Mouse (Mus musculus) kidney, postnatal 36 days (tissue): ENCODE data around the gene Dock7.

Experiments used
- DNase-seq, 2 experiments: peaks; one replicate each; pipeline ENCODE4 v3.0.0; 2021 to 2022; ENCODE audit warnings: mixed read lengths in 2 of 2

The Dock7 gene

GRCm38 (mm10) chr4:99121123-99121755 is 524 bp upstream of the Dock7 start:
- no peak for DNase-seq

GRCm38 (mm10) chr4:99119051-99119450 is 1.7 kb downstream of the Dock7 start:
- no peak for DNase-seq

DNA sequence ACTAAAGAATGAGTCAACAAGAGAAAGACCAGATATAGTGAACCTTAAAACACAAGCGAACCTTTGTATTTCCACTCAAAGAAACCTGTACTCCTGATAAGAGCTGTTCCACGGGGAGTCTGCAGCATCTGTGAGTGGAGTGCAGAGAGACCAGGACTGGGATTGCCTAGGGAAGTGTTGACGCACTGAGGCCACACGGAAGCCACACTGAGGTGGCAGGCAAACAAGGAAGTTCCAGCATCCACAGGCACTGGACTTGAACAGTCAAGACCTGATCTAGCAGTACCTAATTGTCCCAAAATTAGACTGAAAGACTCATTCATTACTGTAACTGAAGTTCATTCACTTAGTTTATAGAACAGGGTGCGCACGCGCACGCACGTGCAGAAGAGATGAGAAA is 4.9 kb downstream of the Dock7 start:
- no peak for DNase-seq

DNA sequence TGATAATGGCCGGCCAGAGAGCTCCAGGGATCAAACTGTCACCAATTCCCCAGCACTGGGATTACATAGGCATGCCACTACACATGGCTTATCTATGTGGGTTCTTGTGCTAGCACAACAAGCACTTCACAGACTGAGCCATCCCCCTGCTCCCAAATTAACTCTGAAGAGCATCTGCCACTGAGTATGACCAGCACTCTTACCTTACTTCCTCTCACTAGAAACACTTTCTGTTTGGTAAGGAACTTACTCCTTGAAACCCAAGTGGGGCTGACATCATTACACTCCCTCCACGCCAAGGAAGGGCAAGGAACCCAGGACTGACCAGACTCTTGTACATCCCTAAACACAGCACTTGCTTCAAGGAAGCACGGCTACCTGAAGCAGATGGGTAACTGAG is 9.0 kb downstream of the Dock7 start:
- DNase-seq, result no peak

DNA sequence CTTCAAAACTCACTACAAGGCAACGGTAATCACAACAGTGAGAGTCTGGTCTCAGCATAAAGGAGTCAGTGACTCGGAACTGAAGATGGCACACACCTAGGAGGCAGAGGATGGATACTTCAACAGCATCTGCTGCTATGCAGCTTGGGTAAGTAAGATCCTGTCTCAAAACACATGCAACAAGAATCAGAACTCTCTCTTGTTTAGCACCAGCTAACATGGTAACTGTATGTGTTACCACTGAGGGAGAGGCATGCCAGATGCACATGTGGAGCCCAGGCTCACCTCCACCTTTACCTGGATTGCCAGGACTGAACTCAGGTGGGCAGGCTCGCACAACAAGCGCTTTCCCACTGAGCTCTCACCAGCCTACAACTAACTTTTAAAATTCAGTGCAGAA is 11.9 kb downstream of the Dock7 start:
- DNase-seq, result no peak

DNA sequence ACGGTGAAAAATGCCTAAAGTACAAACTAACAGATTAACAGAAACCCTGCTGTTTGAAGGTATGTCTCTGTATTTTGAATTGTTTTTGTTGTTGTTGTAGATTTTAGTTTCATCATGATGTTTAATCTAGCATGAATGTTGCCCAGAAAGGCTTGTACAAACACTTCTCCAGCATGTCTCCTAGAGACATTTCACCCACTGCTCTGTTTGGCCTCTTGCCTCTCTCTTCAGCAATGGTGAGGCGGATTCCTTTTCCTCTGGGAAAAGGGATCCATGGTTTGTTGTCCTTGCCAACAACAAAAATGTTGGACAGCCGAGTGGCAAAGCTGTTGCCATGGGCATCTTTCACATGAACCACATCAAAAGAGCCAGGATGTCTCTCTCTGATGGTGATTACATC is 17.9 kb downstream of the Dock7 start:
- DNase-seq, result no peak

GRCm38 (mm10) chr4:99100724-99101123 is 20.0 kb downstream of the Dock7 start:
- no peak for DNase-seq

DNA sequence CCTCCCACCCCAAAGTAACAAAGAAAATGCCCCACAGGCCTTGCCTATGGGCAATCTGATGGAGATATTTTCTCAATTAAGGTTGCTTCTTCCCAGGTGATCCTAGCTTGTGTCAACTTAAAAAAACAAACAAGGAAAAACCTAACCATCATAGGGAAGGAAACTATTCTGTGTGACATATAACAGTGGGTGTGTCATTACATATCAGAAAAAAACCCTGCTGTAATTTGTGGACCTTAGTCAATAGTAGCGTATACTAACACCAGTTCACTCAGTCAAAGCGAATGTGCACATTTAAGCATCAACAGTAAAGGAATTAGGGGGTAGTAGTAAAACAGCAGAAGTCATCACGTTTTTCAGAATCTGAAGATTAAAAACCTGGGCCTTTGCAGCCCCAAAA is 28.9 kb downstream of the Dock7 start:
- no peak for DNase-seq

GRCm38 (mm10) chr4:99091151-99091701 is 29.5 kb downstream of the Dock7 start:
- no peak for DNase-seq

- no peak for DNase-seq
Observed at GRCm38 (mm10) chr4:99087760-99088485, 32.8 kb downstream of the Dock7 start.

- DNase-seq, result no peak
Observed at GRCm38 (mm10) chr4:99083862-99084261, 36.9 kb downstream of the Dock7 start.

DNA sequence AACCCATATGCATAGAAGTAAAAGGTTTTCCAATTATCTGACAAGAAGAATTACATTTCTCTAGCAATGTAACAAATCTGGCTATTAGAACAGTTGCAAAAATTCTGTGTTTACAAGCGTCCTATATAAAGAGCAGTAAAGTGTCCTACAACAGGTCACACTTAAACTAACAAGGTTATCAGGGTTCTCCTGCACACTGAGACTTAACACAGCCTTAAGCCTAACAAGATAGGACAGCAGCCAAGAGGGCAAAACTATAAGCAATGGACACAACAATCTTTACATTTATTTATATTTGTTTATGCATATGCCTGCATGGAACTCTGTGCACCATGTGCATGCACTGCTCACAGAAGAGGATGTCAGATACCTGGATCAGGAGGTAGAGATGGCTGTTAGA is 39.5 kb downstream of the Dock7 start:
- DNase-seq, result no peak

GRCm38 (mm10) chr4:99078005-99078404 is 42.7 kb downstream of the Dock7 start:
- DNase-seq, result no peak

DNA sequence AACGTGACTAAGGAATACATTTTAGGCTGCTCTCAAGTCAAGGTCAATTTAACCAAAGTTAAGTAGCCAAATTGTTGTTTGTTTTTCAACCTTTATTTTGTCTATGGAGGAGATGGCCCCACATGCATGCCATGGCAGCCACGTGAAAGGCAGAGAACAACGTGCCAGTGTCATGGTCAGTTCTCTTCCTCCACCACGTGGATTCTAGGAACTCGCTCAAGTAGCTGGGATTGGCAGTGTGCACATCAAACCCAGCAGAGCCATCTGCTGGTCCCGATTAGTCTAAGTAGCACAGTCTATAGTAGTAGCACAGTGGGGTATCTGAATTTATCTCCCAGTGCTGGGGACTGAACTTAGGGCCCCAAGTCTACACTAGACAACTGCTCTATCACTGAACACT is 51.9 kb downstream of the Dock7 start:
- peak; percentile 8 to 20 for DNase-seq

GRCm38 (mm10) chr4:99064524-99064923 is 56.2 kb downstream of the Dock7 start:
- DNase-seq, result peak; percentile 20 to 22

GRCm38 (mm10) chr4:99048581-99048980 is 72.1 kb downstream of the Dock7 start:
- no peak for DNase-seq

GRCm38 (mm10) chr4:99046471-99046870 is 74.2 kb downstream of the Dock7 start:
- DNase-seq, result no peak

DNA sequence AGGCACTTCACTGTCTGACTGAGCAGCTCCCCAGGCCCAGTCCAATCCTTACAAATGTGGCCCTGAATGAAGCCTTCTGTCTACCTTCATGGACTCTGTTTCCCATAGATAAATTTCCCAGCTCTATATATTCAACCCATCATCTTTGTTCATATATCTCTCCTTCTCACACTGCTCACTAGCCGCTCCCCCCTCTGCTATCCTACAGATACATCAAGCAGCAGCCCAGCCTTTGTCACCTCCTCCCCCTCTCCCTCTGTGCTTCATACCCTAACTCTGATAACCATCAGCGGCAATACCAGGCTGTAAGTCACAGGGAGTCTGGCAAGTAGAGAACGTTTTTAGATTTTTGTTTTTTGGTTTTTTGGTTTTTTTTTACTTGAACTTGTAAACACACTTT is 75.9 kb downstream of the Dock7 start:
- no peak for DNase-seq

- DNase-seq, result peak; percentile 61 to 76
Observed at GRCm38 (mm10) chr4:99032921-99033320, 87.8 kb downstream of the Dock7 start.

DNA sequence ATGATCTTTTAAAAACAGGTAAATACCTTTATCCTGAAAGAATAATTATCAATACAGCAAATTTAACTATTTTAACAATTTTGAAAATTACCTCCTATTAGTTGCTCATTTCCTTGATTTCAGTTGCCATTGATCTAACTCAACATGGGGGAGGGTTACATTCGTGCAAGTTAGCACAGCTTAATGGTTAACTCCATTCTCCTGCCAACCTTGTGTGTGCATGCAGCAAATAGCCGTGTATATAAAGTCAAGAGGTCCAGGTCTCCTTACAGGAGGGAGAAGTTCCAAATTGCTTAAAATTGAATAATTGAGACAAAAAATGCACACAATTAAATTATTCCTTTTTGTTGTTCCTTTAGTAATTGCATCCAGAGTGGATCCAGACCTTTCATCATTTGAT is 90.0 kb downstream of the Dock7 start, which contains the start of gene Angptl3:
Gene Angptl3, plus strand, starts transcription at position 269 of the 400 bp plus-strand sequence.
- DNase-seq, result peak; percentile 60 to 84

GRCm38 (mm10) chr4:99028377-99028776 is 92.3 kb downstream of the Dock7 start:
- no peak for DNase-seq

GRCm38 (mm10) chr4:99022221-99022620 is 98.5 kb downstream of the Dock7 start:
- no peak for DNase-seq

- DNase-seq, result no peak
Observed at GRCm38 (mm10) chr4:99011039-99011438, 109.7 kb downstream of the Dock7 start.

GRCm38 (mm10) chr4:99006319-99006718 is 114.4 kb downstream of the Dock7 start:
- no peak for DNase-seq
